Mouse (Mus musculus) liver, embryonic 12.5 days (tissue): ENCODE measurements around the gene Psmd1. TPM values are rescaled to one million over a fixed set of nuclear protein-coding genes. Genes with fewer than 3 reads are reported as not detected.

Experiments used
- ATAC-seq: fragments of 200-750 bp; cut with Nextera tagmentation; 2 replicates; pipeline ENCODE4 v1.8.0; 2017; ENCODE audit warnings: moderate number of reproducible peaks, mild to moderate bottlenecking, moderate library complexity
- H3K27ac ChIP-seq: fragments of 300-500 bp; sonication (generic); 2 replicates; pipeline ENCODE4 v1.5.1; 2016; ENCODE audit warnings: mild to moderate bottlenecking
- H3K27me3 ChIP-seq: fragments of 300-500 bp; sonication (generic); replicated peaks from 2 replicates; pipeline ENCODE4 v1.6.1; 2016; ENCODE audit warnings: mild to moderate bottlenecking, moderate library complexity
- H3K36me3 ChIP-seq: fragments of 300-500 bp; sonication (generic); 2 replicates; pipeline ENCODE4 v1.6.1; 2016; ENCODE audit warnings: mild to moderate bottlenecking, moderate library complexity
- H3K4me1 ChIP-seq: fragments of 300-500 bp; sonication (generic); 2 replicates; pipeline ENCODE4 v1.6.1; 2016
- H3K4me2 ChIP-seq: fragments of 300-500 bp; sonication (generic); 2 replicates; pipeline ENCODE4 v1.6.1; 2016; ENCODE audit warnings: mild to moderate bottlenecking, moderate library complexity
- H3K4me3 ChIP-seq: fragments of 300-500 bp; sonication (generic); 2 replicates; pipeline ENCODE4 v1.5.1; 2016; ENCODE audit warnings: mild to moderate bottlenecking, moderate library complexity
- H3K9ac ChIP-seq: fragments of 300-500 bp; sonication (generic); 2 replicates; pipeline ENCODE4 v1.6.1; 2016; ENCODE audit warnings: mild to moderate bottlenecking, moderate library complexity
- H3K9me3 ChIP-seq: fragments of 300-500 bp; sonication (generic); replicated peaks from 2 replicates; pipeline ENCODE4 v1.6.1; 2016; ENCODE audit warnings: mild to moderate bottlenecking, moderate library complexity
- WGBS: fragments of 180-500 bp; shearing (Covaris S2); methylation state at CpG from one replicate; pipeline ENCODE4 v1.1.7; 2016; ENCODE audit not compliant: insufficient replicate concordance; 5-methylcytosine and 5-hydroxymethylcytosine counted together
- polyA plus RNA-seq: library from polyadenylated mRNA; unstranded; fragments of >200 nt; fragmentation: Nextera tagmentation; extraction: Ambion mirVana; gene quantifications from 2 replicates; pipeline ENCODE4 v1.2.1, GENCODE M21; 2016

The Psmd1 gene
- polyA plus RNA-seq, 1 experiment from 2014 or later, result 168 TPM

GRCm38 (mm10) chr1:86045848-86046805, 18.1 kb upstream of the Psmd1 start, which contains the start of gene 2810459M11Rik:
2810459M11Rik (plus strand) TSS chr1:86045863.
- H3K4me2 ChIP-seq, result peak within 1 kb of the TSS; percentile 71
- H3K27me3 ChIP-seq, result peaks cover 72% of the 10 kb centered on the region
- peak within 1 kb of the TSS; percentile 45 for H3K27ac ChIP-seq
- peaks cover 9% of the 10 kb centered on the region for H3K36me3 ChIP-seq
- H3K4me1 ChIP-seq, result no peaks in the 10 kb centered on the region
- no peak; the same call in none of the 2 replicates for ATAC-seq
- no peaks in the 10 kb centered on the region for H3K9me3 ChIP-seq
- H3K9ac ChIP-seq, result peak within 1 kb of the TSS; percentile 57
- WGBS, result 1% methylated on average over 105 of the region's 110 CpGs
- H3K4me3 ChIP-seq, result peak within 1 kb of the TSS; percentile 56

DNA sequence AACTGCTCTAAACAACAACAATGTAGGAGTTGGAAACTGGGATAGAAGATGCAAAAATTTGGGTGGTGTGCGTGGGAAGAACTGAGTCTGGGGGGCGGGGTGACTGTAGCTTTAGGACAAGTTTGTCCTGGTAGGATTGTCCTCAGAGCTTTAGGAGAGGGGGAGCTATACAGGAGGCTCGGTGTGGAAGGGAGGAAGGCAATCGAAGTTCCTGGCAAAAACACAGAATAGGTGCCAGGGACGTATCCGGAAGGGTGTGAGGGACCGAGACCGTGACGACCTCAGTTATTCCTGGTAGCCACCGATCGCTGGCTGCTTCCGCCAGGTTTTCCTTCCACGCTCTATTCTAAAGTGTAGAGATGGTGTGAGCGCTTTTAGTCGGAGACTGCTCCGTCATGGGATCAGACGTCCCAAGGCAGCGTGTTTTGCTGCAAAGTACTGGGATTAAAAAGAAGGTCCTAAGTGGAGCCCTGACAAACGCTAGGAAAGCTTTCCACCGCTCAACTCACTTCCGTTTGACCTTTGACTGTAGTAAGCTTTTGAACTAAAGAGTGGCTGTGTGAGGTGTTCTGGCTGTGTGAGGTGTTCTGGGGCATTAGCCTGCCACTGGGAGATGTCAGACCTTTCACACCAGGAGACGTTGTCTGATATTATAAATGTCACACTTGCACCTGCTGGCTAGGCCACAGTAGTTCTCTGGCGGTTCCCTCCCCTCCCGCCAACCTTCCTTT, 17.2 kb upstream of the Psmd1 start:
- no peaks in the 10 kb centered on the region for H3K9me3 ChIP-seq
- no peaks in the 10 kb centered on the region for H3K4me1 ChIP-seq
- peaks cover 71% of the 10 kb centered on the region for H3K27me3 ChIP-seq
- H3K4me3 ChIP-seq, result peak overlapping the region; percentile 56
- peak overlapping the region; percentile 45; the same call in 1 of the 2 replicates for H3K27ac ChIP-seq
- H3K9ac ChIP-seq, result peak overlapping the region; percentile 57; the same call in 1 of the 2 replicates
- 12% methylated on average over 24 of the region's 24 CpGs for WGBS
- peak; percentile 33 for ATAC-seq
- H3K36me3 ChIP-seq, result peaks cover 9% of the 10 kb centered on the region
- peak overlapping the region; percentile 71 for H3K4me2 ChIP-seq

DNA sequence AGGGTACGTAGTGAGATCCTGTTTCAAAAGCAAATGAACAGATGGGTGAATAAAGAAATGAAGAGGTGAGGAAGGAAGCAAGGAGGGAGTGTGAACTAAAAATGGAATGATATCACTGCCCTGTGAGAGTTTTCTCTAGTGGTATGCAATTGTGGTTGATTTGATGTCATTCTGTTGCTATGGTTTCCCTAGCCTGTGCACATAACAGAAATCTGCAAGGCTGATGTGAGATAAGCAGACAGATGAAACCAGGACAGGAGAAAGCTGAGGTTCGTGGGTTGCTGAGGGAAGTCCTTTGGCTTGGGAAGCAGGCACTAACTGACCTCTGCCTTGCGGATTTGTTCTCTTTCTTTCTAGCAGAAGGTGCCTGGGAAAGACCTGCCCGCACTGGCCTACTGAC, 16.0 kb upstream of the Psmd1 start:
- Histone ChIP-seq H3K27me3 (peaks cover 68% of the 10 kb centered on the region), H3K9ac (no peak overlapping the region), H3K9me3 (no peaks in the 10 kb centered on the region), H3K4me3 (no peak overlapping the region), H3K4me1 (no peaks in the 10 kb centered on the region), H3K36me3 (peaks cover 9% of the 10 kb centered on the region), H3K27ac (no peak overlapping the region), H3K4me2 (0 out of 2 replicates have a peak overlapping the region, but pooled peaks have one; percentile 71)
- no peak for ATAC-seq
- 54% methylated on average over 4 of the region's 4 CpGs for WGBS

GRCm38 (mm10) chr1:86048744-86049143, 15.4 kb upstream of the Psmd1 start:
- Histone ChIP-seq H3K9me3 (no peaks in the 10 kb centered on the region), H3K27me3 (peaks cover 68% of the 10 kb centered on the region), H3K9ac (no peak overlapping the region), H3K4me1 (no peaks in the 10 kb centered on the region), H3K36me3 (peaks cover 9% of the 10 kb centered on the region), H3K4me2 (no peak overlapping the region), H3K4me3 (no peak overlapping the region), H3K27ac (no peak overlapping the region)
- ATAC-seq, result no peak
- WGBS, result 52% methylated on average over 3 of the region's 3 CpGs

- no peak overlapping the region for H3K27ac ChIP-seq
- H3K36me3 ChIP-seq, result peaks cover 9% of the 10 kb centered on the region
- H3K4me2 ChIP-seq, result no peak overlapping the region
- no peak overlapping the region for H3K9ac ChIP-seq
- H3K4me1 ChIP-seq, result no peaks in the 10 kb centered on the region
- H3K4me3 ChIP-seq, result no peak overlapping the region
- no peak for ATAC-seq
- no peaks in the 10 kb centered on the region for H3K9me3 ChIP-seq
- peaks cover 22% of the 10 kb centered on the region for H3K27me3 ChIP-seq
- WGBS, result 72% methylated on average over 12 of the region's 12 CpGs
Measured at GRCm38 (mm10) chr1:86053198-86053921, 10.8 kb upstream of the Psmd1 start.

GRCm38 (mm10) chr1:86054943-86055342, 9.2 kb upstream of the Psmd1 start:
- WGBS, result 51% methylated on average over 3 of the region's 3 CpGs
- H3K4me2 ChIP-seq, result no peak overlapping the region
- H3K4me3 ChIP-seq, result no peak overlapping the region
- ATAC-seq, result no peak
- no peak overlapping the region for H3K27ac ChIP-seq
- H3K9ac ChIP-seq, result no peak overlapping the region
- peaks cover 11% of the 10 kb centered on the region for H3K4me1 ChIP-seq
- H3K9me3 ChIP-seq, result no peaks in the 10 kb centered on the region
- H3K36me3 ChIP-seq, result peaks cover 6% of the 10 kb centered on the region
- H3K27me3 ChIP-seq, result peaks cover 12% of the 10 kb centered on the region; the same call in 1 of the 2 replicates

GRCm38 (mm10) chr1:86056284-86056683, 7.9 kb upstream of the Psmd1 start:
- Histone ChIP-seq H3K27me3 (peaks cover 12% of the 10 kb centered on the region; the same call in 1 of the 2 replicates), H3K4me3 (no peak overlapping the region), H3K9me3 (no peaks in the 10 kb centered on the region), H3K36me3 (no peaks in the 10 kb centered on the region; the same call in 1 of the 2 replicates), H3K4me1 (peaks cover 15% of the 10 kb centered on the region), H3K27ac (peak overlapping the region; percentile 69), H3K9ac (no peak overlapping the region), H3K4me2 (no peak overlapping the region)
- WGBS, result 64% methylated on average over 4 of the region's 4 CpGs
- peak; percentile 66 for ATAC-seq

- no peaks in the 10 kb centered on the region for H3K27me3 ChIP-seq
- peaks cover 23% of the 10 kb centered on the region for H3K4me1 ChIP-seq
- peak overlapping the region; percentile 72 for H3K4me2 ChIP-seq
- no peaks in the 10 kb centered on the region for H3K36me3 ChIP-seq
- H3K27ac ChIP-seq, result 0 out of 2 replicates have a peak overlapping the region, but pooled peaks have one; percentile 48
- WGBS, result 10% methylated on average over 21 of the region's 21 CpGs
- no peaks in the 10 kb centered on the region for H3K9me3 ChIP-seq
- peak overlapping the region; percentile 50 for H3K4me3 ChIP-seq
- peak overlapping the region; percentile 55; the same call in 1 of the 2 replicates for H3K9ac ChIP-seq
- ATAC-seq, result peak; percentile 75
Measured at GRCm38 (mm10) chr1:86058856-86059769, 5.1 kb upstream of the Psmd1 start.

DNA sequence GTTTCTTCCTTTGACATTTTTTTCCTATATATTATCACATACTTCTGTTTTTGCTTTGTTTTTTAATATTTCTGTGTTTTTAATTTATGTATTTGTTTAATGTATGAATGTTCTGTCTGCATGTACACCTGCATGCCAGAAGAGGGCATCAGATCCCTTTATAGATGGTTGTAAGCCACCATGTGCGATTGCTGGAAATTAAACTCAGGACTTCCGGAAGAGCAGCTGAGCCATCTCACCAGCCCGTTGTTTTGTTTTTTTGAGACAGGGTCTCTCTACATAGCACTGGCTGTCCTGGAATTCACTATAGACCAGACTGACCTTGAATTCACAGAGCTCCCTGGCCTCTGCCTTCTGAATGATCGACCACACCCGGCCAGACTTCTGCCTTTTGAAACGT, 1.7 kb upstream of the Psmd1 start:
- 75% methylated on average over 6 of the region's 6 CpGs for WGBS
- no peak overlapping the region for H3K4me3 ChIP-seq

DNA sequence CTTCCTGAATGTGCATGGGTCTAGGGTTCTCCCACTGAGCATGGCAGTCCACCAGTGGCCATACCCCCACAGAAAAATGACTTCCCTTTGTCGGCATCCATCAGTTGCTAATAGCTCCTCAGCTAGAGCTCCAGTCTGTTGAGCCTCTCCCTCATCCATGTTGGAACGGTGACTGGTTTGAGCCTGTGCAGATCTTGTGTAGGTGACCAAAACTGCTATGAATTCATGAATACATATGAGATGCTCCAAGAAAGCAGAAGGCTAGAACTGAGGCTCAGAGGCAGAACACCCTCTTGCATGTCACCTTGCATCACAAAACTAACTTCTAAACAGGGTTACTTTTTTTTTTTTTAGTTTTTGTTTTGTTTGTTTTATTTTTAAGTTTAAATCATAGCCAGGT, 12.4 kb downstream of the Psmd1 start:
- WGBS, result 86% methylated on average over 2 of the region's 2 CpGs
- Histone ChIP-seq H3K9me3 (no peaks in the 10 kb centered on the region), H3K27me3 (no peaks in the 10 kb centered on the region), H3K4me2 (no peak overlapping the region), H3K36me3 (peaks cover 91% of the 10 kb centered on the region), H3K9ac (no peak overlapping the region), H3K27ac (no peak overlapping the region), H3K4me3 (no peak overlapping the region), H3K4me1 (no peaks in the 10 kb centered on the region)
- no peak for ATAC-seq

More for the DNA sequence above, 1.7 kb upstream of the Psmd1 start:
- Histone ChIP-seq H3K36me3 (peaks cover 11% of the 10 kb centered on the region), H3K9me3 (peaks cover 4% of the 10 kb centered on the region; the same call in 1 of the 2 replicates), H3K4me1 (peaks cover 43% of the 10 kb centered on the region), H3K27ac (no peak overlapping the region), H3K4me2 (no peak overlapping the region), H3K27me3 (no peaks in the 10 kb centered on the region), H3K9ac (no peak overlapping the region)
- no peak for ATAC-seq
